Mouse (Mus musculus): Measurements from ENCODE around the gene Prss53. TPM values are rescaled to one million over a fixed set of nuclear protein-coding genes. Genes with fewer than 3 reads are reported as not detected.
"Not testable (repeated sequence)": the region's sequence is repeated elsewhere in the genome, so short reads cannot be mapped to it uniquely, and the experiment has no call there.

Gene Prss53
- total RNA-seq, 2 experiments from 2014 or later = 1.2 to 1.9 TPM

- DNase-seq (ENCODE audit: low spot score in 2 of 2) = peak; percentile 84 to 86
These were observed 14.1 kb downstream of the Prss53 start, which contains the start of gene Zfp668 for GRCm38 (mm10) chr7:127876467-127877348. TSS of gene Zfp668 (minus strand) at chr7:127876828.

- peak; percentile 69 to 70 for DNase-seq (ENCODE audit: low spot score in 2 of 2)
These were observed 14.7 kb downstream of the Prss53 start, which contains the start of gene Zfp646 for GRCm38 (mm10) chr7:127876041-127876466. TSS of gene Zfp646 (plus strand) at chr7:127876221.

- DNase-seq (ENCODE audit: low spot score in 2 of 2) = peak; percentile 82
These were observed 15.2 kb downstream of the Prss53 start for GRCm38 (mm10) chr7:127875627-127876001.

GRCm38 (mm10) chr7:127874812-127875626 is 15.8 kb downstream of the Prss53 start:
- DNase-seq (ENCODE audit: low spot score in 2 of 2) = no peak

- no peak for DNase-seq (ENCODE audit: low spot score in 2 of 2)
These were observed 20.5 kb downstream of the Prss53 start for GRCm38 (mm10) chr7:127870136-127870821.

- no peak for DNase-seq (ENCODE audit: low spot score in 2 of 2)
These were observed 21.5 kb downstream of the Prss53 start for GRCm38 (mm10) chr7:127869149-127869810.

GRCm38 (mm10) chr7:127867641-127868040 is 23.1 kb downstream of the Prss53 start:
- no peak for DNase-seq (ENCODE audit: low spot score in 2 of 2)

GRCm38 (mm10) chr7:127866434-127866833 is 24.3 kb downstream of the Prss53 start:
- no peak for DNase-seq (ENCODE audit: low spot score in 2 of 2)

GRCm38 (mm10) chr7:127858258-127858657 is 32.5 kb downstream of the Prss53 start:
- no peak for DNase-seq (ENCODE audit: low spot score in 2 of 2)

- DNase-seq (ENCODE audit: low spot score in 2 of 2) = no peak
These were observed 39.9 kb downstream of the Prss53 start for GRCm38 (mm10) chr7:127850906-127851305.

- DNase-seq (ENCODE audit: low spot score in 2 of 2) = no peak
These were observed 40.5 kb downstream of the Prss53 start for GRCm38 (mm10) chr7:127849973-127850875.

GRCm38 (mm10) chr7:127842001-127842718 is 48.6 kb downstream of the Prss53 start:
- DNase-seq (ENCODE audit: low spot score in 2 of 2) = peak; percentile 68 to 70

GRCm38 (mm10) chr7:127841340-127842000 is 49.3 kb downstream of the Prss53 start:
- DNase-seq (ENCODE audit: low spot score in 2 of 2) = peak; percentile 89 to 91

GRCm38 (mm10) chr7:127840886-127841285 is 49.9 kb downstream of the Prss53 start:
- peak; percentile 47 to 57 for DNase-seq (ENCODE audit: low spot score in 2 of 2)

- DNase-seq (ENCODE audit: low spot score in 2 of 2) = not testable (repeated sequence)
These were observed 50.7 kb downstream of the Prss53 start for GRCm38 (mm10) chr7:127840031-127840430.

GRCm38 (mm10) chr7:127837878-127838277 is 52.9 kb downstream of the Prss53 start:
- not testable (repeated sequence) for DNase-seq (ENCODE audit: low spot score in 2 of 2)

GRCm38 (mm10) chr7:127837473-127837872 is 53.3 kb downstream of the Prss53 start:
- DNase-seq (ENCODE audit: low spot score in 2 of 2) = no peak

Data from adrenal gland, adult 18-20 months (tissue).